Mouse (Mus musculus): ENCODE measurements around the gene Kctd21.

Kctd21 gene

DNA sequence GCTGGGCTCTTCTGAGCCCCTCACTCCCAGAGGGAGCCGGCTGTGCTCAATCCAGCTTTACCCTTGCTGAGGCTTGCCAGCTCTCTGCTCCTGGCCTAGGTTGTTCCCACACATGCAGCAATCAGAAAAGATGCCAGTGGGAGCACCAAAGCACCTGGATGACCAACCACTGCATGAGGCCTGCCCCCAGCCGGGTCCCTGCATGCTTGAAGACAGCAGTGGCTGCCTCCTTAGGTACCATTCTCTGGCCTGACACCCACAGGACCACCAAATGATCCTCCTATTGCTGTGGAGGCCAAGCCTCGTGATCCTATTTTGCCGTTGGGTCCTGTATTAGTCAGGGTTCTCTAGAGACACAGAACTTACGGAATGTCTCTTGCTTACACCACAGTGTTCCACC is 18.8 kb downstream of the Kctd21 start:
- no peak for DNase-seq

DNA sequence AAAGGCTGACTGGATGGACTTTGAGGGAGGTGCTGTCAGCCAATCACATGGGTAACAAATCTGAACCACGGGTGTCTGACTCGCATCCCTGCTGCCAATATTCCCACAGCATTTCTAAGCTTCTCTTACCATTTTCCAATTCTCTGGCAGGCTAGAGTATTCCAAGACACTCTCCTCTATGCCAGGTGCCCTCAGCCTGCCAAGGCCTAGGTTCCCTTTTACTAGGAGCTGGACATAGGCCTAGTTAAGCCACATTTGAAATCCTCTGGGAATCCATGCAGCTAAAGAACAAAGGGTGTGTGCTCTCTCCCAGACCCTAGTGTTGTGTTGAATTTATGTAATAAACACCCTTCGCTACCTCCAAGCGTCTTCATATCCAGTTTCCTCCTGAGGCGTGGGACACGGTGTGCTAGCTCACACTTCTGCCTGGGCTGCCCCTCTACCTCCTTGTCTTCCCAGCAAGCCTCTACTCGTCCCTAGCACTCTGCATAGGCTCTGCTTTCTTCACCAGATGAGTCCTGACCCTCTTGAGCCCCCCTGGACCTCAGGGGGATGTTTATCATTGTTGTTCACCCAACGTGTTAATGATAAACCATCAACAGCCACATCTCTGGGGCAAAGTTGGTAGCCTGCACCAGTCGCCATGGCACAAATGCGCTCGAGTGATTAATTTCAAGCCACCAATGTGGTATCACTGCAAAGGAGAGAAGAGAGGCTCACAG is 19.8 kb downstream of the Kctd21 start:
- no peak for DNase-seq

DNA sequence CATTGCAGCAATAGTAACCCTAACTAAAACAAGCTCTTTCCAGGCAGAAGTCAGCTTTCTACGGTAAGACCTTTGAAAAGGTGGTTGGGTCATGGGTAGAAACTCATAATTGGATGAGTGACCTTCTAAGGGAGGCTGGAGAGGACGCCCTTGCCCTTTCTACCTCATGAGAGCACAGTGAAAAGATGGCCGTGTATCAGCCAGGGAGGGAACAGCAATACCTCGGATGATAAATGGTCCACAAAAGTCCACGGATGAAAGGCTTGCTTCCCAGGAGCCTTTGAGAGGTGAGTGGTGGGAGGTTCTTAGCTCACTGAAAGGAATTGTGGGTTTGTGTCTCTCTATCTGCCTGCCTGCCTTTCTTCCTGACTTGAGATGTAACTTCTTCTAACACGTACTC is 21.2 kb downstream of the Kctd21 start:
- no peak for DNase-seq

DNA sequence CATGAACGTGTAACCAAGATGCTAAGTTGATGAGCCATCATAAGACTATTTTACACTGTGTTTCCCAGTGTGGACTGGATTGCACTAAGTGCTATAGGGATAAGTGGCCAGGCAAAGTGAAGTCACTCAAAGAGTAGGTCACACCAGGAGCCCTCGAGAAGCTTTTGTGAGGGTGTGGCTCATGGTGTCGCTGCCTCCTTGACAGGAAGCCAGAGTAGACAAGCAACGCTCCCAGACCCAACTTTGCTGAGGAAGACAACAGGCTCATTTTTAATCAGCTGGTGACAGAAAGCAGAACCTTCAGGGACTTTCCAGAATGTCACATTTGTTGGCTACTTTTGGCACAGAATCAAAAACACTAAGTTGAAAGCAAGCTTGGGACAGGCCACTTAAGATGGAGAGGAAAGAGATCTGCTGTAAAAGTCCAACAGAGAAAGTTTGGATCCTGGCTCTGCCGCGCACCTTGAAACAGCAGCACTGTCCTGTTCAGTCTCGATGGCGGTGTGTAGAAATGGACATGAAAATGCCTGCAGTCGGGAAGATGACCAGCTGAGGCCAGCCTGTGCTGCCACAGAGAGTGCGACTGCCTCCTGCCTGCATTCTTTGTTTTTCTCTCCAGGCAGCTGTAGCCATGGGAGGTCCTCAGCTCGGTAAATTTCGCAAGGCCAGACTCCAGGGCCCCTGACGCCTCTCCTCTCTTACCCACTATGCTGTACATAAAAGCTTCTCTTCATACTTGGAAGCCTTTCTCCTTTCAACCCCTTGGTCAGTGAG is 23.1 kb downstream of the Kctd21 start:
- DNase-seq, result peak; percentile 81

DNA sequence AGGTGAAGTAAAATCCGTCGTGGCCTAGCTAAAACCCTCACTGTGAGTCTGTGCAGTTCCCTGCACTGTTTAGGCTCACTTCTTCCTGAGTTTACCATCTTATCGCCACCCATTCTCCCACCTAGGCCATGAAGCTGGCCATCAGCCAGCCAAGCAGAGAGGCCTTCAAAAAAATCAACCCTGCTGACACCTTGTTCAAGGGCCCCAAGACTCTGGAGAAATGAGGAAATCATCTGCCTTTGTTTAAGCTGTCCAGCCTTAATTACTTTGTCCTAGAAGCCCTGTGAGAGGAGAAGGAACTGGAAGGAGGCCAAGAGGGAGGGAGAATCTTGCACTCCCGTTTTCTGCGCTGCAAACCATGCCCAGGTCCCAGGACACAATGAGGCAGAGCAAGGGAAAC is 24.1 kb downstream of the Kctd21 start:
- DNase-seq, result peak; percentile 60

DNA sequence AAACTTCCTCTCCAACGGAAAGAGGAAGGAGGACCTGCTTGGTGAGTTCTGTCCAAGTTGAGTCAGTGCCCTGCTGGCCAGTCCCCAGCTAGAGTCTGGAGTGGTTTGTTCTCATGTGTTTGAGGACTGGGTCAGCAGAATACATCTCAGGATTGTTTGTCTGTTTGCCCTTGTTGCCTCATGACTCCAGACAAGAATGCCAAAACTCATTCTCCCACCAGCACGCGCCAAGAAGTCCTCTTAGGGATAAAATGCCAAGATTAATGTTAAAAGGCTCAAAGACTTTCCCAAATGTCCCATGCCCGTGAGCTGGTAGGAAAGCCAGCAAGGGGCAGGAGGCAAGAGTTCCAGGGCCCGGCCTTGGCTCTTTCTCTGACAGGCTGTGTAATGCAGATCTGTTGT is 24.7 kb downstream of the Kctd21 start:
- DNase-seq, result peak; percentile 91

DNA sequence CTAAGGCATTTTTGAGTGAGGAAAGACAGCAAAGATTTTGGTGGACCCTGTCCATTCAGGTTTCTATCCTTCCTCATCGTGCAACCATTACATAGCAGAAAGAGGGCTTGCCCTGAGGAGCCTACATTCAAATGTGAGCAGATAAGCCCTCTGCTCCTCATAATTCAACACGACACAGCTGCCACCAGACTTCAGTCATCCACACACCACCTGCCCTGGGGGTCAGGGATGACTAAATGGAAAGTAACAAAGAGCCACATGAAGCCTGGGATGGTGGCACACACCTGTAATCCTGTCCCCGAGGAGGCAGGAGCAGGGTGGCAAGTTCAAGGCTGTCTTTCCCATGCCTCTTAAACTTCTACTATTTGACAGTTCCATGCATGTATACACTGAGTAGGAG is 25.7 kb downstream of the Kctd21 start:
- no peak for DNase-seq

DNA sequence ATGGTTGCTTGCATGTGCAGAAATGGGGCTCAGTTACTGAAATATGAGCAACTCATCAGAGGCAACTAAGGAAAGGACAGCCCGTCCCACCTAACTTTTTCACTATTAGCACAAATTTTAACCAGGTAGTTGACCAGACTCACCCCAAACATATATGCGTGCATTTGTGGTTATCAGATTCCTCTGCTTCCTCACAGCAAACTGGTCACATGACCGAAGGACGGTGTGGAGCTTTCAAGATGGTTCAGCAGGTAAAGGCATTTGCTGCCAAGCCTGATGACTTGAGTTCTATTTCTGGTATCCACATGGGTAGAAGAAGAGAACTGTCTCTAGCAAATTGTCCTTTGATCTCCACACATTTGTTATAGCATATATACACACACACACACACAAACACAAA is 26.2 kb downstream of the Kctd21 start:
- DNase-seq, result no peak

DNA sequence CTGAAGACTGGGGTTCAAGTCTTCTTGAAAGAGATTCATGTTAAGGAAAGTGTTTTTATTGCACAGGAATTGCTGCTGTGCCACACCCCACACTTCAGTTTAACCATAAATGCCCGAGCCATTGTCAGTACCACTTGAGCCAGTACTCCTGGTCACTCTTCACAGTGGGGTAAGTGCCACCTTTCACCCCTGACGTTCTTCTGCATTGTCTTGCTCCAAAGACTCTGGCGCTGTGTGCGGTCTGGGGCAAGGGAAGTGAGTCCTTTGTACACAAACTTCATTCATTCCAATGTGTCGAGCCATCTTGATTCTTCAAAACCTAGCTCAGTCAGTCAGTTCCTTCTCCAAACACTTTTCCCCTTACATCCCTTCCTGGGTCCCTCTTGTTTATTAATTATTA is 28.0 kb downstream of the Kctd21 start:
- peak; percentile 49 for DNase-seq

DNA sequence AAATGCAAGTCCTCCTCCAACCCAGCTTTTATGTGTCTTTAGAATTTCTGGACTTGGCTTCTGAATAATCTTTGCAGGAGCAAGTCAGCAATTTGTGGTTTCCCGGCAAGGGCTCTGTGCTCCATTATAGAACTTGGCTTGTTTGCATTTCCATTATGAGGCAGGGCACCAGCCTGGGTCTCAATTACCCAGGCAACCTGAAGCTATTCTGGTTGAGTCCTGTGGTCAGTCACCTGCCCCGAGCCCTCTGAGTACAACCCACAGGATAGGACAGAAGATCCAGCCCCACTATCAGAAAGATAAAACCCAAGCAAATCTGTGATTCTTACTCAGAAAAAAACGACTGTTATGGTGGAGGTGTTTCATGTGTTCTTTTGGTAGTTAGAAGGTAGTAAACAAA is 28.8 kb downstream of the Kctd21 start:
- no peak for DNase-seq

DNA sequence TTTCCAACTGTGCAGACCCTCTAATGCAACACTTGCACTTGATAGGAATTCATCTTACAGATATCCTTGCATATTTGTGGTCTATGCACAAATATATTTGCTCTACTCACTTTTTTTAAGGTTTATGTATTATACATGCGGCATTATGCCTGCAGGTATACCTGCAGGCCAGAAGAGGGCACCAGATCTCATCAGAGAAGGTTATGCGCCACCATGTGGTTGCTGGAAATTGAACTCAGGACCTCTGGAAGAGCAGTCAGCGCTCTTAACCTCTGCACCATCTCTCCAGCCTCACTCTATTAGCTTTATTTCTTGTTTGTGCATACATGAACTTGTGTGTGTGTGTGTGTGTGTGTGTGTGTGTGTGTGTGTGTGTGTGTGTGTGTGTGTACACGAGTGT is 29.3 kb downstream of the Kctd21 start:
- peak; percentile 67 for DNase-seq

DNA sequence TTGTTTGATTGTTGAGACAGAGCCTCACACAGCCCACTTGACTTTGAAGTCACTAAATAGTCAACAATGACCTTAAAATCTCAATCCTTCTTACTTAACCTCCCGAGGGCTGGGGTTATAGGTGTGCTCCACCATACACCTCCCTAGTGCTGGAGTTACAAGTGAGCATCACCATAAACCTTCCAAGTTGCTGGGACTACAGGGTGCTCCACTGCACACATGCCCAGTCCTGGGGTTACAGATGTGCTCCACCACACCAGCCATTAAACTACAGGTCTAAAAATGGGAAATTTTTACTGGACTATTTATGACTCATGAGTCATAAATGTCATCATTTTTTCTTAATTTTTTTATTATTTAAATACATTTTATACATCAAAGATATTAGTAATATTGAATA is 33.8 kb downstream of the Kctd21 start:
- no peak for DNase-seq

DNA sequence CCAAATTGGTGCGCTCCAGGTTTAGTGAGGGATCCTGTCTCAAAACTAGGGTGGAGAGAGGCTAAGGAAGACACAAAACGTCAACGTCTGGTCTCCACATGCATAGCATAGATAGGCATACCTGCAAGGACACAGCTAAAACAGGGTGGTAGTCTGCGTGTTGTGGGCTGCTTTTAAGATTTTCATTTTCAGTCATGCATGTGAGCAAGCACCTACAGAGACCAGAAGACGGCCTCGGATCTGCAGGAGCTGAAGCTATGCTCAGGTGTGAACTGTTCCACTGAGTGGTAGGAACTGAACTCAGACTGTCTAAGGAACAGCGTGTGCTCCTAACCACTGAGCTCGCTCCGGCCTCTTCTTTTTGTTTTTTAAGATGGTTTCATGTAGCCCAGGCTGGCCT is 43.0 kb downstream of the Kctd21 start:
- no peak for DNase-seq

DNA sequence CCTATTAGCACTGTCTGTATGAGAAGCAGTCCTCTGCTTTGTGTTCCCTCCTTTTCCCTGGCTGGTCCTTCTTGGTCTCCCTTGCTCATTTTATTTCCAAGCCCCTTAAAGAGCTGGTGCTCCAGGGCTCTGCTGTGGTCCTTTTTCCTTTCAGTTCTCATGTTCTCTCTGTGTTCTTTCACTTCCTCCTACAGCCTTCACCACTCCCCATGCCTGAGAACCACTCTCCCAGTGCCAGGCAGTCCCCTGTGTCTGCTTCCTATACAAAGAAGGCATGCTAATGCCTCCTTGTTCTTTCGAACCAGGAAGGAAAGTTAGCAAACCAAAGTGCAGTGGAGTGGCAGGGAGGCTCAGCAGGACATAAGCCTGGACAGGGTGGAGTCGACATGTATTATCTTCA is 43.8 kb downstream of the Kctd21 start:
- no peak for DNase-seq

DNA sequence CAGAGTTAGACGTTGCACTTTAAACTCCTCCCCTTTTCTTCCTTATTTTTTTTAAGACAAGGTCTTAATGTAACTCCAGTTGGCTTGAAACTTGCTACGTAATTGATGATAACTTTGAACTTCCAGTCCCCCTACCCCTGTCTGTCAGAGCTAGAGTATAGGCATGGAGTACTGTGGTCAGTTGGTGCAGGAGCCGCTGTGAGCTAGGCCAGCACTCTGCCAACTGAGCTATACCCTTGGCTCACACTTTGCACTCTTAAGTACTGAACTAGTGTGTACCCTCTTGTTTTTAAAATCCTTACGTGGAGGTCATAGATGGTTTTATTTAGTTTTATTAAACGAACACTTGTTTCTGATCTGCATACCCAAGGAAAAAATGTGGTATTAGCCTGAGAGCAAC is 47.2 kb downstream of the Kctd21 start:
- no peak for DNase-seq

DNA sequence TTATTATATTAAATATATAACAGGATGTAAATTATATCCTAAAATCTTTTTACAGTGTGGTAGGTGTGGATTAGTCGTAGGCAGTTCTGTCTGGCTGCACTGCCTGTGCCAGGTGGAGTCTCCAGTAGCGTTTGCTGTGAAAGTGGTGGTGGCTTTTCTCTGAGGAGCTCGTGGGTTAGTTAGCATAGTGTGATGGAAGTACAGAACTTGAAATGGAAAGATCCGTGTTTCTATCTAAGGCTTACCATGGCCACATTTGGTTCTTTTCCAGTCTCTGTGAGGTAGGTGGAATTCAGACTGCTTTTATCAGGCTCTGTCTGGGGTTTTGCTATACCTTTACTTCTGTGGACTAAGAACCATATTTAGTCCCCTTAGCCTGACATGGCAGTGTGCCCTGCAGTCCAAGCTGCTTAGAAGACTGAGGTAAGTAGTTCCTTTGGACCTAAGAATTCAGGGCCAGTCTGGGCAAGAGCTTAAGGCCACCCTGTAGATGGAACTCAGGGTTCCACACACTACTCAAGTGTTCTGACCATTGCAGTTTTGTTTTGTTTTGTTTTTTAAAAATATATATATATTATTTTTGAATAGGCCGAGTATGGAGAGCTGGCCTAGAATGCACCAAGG is 48.5 kb downstream of the Kctd21 start:
- no peak for DNase-seq

DNA sequence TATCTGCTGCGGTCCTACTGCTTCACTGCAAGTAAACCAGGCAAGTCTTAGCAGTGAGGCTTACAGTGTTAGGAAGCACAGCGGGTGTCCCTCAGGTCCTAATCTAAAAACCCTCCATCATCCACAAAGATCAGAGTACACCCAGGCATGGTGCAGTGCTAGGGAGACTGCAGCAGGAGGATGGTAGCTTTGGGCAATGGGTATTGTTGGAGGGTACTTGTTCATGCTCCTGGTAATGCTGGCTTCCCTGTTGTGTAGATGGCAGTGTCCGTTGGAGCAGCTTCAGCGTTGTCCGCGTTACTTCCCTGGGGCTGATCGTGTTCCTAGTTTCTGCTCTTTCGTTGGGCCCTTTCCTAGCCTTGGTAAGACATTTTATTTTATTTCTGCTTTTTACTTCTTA is 50.5 kb downstream of the Kctd21 start:
- DNase-seq, result no peak

DNA sequence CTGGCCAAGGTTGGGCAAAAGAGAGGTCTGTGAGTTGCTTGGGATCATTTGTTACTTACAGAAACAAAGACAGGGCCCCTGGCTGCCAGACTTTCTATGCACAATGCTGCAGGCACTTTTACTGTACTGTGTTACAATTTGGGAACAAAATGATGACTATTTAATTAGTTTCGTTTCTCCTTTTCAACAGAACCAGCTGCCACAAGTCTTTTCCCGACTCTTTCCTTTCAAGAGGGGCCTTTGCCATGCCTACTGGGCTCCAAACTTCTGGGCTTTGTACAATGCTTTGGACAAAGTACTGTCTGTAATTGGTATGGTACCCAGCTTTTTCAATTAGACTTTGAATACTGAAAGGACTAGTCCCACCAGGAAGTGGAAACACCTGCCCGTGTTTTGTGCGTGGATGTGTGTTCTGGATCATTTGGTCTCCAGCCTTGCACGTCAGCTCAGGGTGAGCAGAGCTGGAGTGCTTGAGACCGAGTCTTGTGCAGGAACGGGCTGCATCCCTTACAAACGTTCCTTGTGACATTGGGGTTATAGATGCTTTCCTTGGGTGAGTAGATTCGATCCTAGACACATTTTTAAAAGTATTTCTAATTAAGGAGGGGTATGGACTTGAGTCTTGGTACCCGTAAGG is 51.5 kb downstream of the Kctd21 start:
- DNase-seq, result no peak

DNA sequence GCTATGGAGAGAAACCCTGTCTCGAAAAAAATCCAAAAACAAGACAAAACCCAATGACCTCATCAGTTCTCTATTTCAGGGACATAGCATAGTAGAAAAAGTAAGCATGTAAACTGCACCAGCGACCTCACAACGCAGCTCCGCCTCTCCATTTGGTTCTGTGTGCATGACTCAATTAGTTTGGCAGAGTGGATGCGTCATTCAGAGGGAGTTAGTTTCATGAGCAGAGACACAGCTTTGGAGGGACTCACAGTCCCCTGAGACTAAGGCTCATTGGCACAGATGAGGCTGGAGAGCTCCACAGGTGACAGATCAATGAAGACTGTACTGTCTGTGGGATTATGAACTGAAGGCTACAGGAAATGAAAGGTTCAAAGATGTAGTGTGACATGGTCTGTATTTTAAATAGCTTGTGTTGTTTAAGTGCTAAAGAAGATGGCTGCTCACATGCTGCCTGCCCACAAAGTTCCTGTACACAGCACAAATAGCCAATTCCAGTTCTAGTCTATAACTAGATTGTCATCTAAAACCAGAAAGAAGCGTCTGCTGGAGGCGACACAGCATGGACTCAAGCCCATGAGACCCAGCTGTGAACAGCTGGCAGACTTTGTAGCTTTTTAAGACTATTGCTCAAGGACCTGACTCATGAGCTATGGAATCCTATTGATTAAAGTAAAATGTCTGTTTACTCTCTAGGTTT is 54.1 kb downstream of the Kctd21 start:
- DNase-seq, result peak; percentile 53

DNA sequence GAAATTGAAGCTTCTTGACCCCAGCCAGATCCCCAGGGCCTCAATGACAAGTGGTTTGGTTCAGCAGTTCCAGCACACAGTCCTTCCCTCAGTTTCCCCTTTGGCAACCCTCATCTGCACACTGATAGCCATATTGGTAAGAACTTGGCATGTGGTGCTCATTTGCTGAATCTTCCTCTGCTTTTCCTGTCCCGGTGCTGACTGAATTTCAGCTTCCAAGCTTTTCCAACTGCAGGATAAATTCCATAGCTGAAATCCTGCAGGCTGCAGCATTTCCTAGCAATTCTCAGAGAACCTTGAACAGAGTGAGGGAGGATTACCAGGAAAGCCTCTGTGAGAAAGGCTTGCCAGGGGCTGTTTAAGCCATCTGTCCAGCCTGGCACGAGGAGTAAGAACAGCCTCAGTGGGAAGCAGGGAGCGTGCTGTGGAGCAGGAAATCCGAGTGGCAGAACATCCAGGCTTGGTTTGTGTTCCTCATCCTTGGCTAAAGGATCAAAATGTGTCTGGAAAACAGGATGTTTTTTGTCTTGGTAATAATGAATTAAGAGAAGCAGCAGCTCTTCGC is 54.8 kb downstream of the Kctd21 start:
- no peak for DNase-seq

DNA sequence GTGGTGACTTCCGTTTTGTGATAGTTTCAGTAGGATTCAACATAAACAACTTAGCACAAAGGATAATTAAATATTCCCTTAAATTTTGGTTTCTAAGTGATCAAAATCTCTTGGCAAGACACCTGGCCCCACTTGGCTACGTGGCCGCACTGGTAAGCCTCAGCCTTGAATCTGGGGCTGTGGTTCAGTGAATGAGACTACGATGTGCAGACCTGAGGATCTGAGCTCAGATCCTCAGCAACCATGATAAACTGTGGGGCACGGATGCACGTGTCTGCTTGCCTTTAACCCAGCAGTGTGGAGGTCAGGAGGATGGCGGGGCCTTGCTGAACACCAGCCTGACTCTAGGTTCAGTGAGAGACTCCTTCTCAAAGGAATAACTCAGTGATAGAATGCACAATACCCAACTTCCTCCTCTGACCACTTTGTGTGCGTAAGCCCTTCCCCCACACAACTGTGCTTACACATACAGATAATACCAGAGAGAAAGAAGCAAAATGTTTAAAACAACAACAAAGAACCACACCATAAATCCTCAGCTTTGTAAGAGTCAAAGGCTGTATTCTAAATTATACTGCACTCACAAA is 55.5 kb downstream of the Kctd21 start:
- DNase-seq, result no peak

DNA sequence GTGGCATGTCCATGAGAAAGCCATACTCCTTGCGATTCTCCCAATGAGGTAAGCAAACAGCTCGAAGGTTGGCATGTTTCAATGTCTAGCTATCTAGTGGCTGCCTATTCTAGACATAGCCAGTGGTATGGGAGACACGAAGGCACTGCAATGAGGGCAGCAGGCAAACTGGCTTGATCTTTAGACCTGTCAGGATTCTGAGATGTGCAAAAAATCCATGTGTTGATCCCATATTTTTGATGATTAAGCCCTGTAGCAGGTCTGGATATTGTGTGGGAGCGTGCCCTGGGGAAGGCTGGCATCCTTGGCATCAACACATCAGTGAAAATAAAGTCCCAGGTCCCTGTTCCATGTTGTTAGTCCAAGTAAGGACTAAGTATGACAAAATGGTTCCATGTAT is 56.4 kb downstream of the Kctd21 start:
- DNase-seq, result no peak
